Mouse (Mus musculus) spleen, adult 12 weeks (tissue): ENCODE data around the gene Acvr2b.

Source experiments
- DNase-seq: peaks from one replicate; pipeline ENCODE4 v3.0.0; 2022; ENCODE audit warnings: low spot score

Gene Acvr2b

DNA sequence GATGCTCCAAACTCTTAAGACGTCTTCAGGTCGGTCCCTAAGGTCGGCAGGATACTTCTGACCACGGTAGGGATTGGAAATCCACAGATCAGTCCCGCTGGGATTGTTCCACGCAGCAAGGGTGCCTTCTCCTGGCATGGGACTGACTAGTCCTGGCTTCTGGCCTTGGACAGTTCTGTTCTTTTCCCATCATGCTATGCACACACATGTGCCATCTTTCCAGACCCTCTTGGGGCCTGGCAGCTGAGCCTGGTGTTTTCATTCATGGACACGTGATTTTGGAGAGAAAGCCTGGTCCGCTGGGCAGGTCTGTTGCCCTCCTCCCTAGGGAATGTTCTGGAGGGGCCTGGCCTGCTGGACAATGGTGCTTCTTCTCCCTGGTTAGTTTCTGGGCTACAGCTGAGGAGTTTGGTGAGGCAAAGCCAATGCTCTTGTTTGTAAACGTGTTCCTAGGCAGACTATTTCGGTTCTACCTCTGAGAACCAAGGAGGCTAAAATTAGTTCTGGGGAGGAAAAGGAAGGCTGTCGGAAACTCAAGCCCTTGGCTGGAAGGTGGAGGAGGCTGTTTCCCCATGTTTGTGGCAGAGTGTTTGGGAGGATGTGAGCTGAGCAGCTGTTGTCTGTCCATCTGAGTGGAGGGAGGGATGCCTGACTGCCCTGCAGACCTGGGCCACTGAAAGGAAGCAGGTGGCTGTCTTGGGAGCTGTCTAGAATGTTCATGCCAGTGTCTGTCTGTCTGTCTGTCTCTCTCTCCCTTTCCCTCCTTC lies 7.2 kb downstream of the Acvr2b start:
- no peak for DNase-seq

DNA sequence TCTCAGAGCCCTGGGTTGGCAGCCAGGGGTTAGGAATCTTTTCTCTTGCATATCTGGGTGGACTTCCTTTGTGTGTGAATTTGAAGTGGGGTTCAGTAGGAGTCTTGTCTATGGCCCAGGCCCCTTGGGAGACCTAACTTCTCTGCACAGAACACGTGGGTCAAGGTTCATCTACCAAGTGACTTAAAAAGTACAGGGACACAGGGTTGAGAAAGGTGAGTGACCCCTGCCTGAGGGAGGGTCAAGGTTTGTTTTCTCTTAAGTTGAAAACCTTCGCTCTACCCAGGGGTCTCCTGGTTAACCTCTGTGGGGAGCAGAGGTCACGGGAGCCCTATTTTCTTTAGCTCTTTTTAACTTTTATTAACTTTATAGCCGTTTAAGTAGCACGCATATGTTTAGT lies 7.9 kb downstream of the Acvr2b start:
- DNase-seq: no peak

DNA sequence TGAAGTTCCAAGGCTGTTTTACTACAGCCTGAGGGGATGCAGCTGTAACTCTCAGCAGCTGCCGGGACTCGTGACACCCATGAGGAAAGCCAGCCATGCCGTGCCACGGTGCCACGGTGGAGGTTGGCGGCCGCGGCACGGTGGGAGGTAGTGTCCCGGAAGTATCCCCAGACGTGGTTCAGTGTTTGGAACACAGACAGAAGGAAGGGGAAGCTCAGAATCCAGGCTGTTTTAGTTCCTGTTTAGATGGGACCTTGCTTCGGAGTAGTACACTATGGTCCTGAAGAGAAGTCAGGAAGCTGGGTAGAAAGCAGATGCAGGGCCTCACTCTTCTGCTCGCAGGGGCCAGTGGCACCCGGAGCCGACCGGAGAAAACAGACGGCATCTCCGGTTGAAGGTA lies 16.1 kb downstream of the Acvr2b start:
- no peak for DNase-seq

DNA sequence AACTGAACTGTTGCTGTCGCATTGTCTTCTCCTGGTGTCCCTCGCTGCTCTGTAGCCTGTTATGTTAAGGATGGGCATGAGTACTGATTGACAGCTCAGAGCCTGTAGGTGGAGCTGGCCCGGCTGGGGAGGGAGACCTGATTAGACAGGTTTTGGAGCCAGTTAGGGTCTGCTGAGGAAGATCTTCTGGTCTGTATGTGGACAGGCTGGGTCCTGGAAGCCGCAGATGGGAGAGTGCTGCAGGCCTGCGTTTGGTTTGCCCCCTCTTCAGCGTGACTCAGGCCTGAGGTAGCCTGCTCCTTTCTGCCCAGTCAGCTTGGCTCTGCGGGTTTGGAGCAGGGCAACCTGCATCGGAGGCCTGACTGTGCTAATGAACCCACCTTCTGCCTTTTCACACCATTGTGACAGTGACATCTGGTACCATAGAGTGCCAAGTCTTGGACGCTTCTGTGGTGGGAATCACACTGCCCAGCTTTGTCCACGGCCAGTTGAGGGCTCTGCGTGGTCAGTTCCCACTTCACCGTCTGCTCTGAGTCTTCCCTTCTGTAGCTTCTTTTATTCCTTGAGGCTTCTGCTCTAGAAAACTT lies 18.0 kb downstream of the Acvr2b start:
- DNase-seq: no peak

DNA sequence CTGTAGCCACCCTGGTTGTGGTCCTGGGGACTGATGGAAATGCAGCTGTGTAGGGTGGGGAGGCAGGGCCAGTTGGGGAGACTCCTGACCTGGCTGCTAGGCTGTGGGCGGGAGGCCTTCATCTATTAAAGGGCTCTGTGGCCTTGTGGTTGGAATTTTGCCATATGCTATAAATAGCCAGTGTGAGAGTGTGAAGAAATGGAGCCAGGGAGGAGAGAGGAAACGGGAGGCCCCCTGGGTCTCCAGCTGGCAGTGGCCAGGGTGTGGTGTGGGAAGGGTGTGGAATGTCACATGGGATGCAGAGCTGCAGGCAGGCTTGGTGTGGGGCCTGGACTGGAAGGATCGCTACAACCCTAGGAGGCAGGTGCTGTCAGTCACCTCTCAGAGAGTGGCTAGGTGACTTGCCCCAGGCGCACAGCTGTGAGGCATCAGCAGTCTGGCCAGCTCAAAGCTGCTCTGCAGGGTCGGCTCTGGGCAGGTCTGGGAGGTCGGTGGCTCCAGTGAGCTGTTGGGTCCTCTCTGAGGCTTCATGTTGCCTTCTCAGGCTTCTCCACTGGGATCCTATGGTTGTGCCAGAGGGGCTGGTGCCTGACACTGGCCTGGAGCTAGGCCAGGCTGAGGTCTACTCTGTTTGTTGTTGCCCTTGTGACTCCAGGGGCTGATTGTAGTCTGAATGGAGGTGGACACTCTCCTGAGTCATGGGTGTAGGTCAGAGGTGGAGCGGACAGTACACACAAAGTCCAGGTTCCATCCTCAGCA lies 23.5 kb downstream of the Acvr2b start:
- no peak for DNase-seq

DNA sequence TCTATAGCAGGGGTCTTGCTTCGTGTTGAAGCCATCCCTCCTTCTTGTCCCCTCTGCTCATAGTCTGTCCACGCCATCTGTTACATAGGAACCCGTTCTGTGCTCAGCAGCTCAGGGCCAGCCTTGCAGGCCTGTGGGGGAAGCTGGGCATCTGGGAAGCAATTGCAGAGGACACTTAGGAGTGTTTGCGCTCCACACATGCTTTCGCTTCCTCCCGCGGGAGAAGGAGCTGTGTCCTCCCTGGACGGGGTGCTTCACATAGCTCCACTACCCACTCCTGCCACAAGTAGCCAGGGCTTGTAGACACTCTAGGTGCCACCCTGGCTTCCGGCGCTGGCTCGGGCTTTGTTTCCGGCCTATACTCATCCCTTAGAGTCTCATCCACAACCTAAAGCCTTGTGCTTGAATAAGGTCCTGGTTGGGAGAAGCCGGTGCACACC lies 24.1 kb downstream of the Acvr2b start:
- no peak for DNase-seq

DNA sequence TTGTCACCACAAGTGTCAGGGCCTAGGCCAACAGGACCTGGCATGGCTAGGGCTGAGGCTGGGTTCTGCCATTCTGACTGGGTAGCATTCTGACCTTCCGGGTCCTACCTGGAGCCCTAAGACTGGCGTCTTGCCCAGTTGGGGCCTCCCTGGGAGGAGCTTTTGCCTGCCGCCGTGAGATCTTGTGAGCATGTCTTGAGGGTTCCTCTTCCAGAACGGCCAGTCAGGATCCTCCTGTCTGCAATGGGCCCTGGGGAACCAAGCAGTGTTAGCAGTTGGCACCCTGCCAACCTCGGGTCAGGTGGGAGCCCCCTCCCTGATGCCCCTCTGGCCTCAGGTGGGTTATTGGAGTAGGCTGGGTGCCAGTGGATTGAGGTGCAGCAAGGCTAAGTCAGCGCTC lies 24.6 kb downstream of the Acvr2b start:
- DNase-seq: no peak

DNA sequence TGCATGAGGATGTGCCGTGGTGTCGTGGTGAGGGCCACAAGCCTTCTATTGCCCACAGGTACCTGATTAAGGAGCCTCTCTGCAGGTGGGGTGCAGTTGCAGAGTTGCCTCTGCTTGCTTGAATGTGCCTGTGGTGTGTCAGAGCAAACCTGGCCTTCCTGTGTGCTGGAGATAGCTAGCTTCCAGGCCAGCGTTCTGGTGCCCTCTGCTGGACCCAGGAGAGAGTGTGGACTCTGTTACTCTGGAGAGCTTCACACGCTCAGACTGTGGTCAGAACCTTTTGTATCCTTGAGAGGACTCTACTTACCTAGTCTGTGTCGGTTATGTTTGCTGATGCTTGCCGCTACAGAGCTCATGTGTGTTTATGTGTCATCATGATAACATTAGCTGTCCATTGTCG lies 28.4 kb downstream of the Acvr2b start:
- DNase-seq: no peak

DNA sequence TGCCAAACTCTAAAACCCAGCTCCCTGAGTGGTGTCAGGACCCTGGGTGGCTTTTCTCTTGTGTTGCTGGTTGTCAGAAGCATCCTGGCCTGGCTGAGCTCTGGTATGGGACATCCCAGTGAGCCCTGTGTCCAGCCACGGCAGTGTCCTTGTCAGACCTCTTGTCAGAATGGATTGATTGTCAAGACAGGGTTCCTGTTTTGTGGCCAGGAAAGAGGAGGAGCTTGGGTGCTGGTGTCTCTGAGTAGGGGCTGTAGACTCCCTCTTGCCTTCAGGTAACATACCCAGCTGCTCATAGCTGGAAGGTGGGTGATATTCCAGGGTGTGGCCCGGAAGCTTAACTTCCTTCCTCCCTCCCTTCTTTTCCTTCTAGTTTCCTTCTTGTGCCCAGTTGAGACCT lies 33.9 kb downstream of the Acvr2b start:
- no peak for DNase-seq

DNA sequence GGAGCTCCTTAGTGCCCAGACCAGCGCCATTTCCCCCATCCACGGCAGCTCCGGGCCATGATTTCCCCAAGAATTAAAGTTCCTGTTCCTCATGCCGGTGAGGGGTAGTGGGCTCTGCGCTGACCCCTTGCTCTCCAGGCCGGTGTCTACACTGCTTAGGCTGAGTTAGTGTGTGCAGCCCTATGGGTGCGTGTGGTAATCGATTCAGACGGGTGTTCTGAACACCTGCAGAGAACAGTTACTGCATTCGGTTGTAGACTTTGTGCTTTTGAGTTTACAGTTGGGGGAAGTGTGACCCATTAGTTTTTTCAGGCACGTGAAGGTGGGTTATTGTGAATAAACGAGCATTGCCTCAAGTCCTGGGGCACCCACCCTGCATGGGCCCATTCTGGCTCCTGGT lies 36.1 kb downstream of the Acvr2b start:
- no peak for DNase-seq

DNA sequence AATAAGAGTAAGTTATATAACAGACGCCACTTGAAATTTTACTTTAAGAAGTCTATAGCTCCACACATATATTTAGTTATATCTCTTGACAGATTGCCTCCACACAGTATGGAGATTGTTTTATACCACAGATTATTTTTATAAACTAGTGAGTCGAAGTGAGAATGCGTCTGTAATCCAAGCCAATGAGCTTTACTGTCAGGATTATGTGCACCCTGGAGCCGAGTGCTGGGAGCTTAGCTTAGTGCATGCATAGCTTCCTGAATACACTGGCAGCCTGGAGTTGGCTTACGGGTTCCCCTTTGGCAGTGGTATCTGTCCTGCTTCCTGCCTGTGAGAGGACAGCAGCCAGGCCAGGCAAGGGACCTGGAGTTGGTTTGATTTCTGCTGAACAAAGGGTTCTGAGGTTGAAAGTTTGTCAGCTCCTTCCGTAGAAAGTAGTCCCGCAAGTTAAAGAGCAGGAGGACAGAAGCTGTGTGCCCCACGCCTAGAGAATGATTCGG lies 36.6 kb downstream of the Acvr2b start:
- no peak for DNase-seq

DNA sequence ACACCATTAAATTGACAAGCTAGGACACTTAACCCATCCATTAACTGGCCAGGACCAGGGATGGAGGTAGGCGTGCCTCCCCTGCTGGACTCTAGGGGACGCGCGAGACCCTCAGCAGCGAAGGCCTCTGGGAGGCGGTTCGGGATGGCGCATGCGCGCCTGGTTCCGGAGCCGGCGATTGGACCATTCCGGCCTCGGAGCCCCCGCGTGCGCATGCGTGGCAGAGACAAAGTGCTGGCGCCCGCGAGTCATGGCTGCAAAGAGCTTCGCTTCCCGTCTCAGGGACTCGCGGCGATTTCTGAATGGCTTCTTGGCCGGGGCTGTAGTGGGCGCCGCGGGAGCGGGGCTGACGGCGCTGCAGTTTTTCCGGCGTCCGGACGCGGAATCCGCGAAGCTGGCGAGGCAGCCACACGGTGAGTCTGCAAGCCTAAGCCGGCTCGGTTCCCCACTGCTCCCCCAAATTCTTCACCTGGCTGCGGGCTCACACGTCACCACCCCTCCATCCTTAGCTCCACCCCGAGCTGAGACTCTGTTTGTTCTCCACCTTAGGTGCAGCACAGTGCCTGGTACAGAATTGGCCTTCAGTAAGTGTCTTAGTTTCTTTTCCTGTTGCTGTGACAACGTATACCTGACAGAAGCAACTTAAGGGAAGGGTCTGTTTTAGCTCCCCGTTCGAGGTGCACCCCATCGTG lies 43.0 kb downstream of the Acvr2b start, which contains the start of gene Exog:
Gene Exog, plus strand, starts transcription at position 206 of the 692 bp plus-strand sequence.
- DNase-seq: peak; percentile 84

DNA sequence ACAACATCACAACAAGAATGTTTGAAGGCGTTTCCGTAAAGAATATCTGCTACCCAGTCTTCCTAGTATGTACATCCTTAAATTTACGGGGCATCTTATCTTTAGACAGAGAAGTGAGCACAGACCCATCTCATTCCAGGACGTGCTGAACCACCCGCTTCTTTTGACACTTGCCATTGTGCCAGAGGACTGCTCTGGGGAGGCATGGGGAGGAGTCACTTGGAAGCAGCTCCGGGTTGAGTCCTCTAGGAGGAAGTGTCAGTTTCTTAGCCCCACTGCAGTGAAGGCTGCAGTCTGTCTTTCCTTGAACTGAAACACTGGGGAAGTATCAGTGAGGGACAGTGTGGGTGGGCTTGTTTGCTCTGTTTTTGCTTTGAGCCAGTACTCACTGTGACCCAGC lies 43.8 kb downstream of the Acvr2b start:
- no peak for DNase-seq

DNA sequence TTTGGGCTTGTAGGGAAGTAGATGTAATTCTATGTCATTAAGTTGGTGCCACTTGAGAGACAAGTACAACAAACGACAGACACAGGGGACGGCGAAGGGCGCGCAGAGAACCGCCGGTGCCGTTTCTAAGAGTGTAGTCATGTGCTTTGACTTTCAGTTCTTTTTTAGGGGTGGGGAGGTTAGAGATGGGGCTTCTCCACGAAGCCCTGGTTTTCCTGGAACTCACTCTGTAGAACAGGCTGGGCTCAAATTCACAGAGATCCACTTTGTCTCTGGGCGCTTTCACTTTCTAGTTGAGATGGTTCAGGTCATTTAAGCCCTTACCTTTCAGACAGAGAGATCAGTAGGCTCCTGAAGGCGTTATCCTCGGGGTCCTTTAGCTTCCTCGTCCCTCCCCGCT lies 54.0 kb downstream of the Acvr2b start:
- DNase-seq: no peak

DNA sequence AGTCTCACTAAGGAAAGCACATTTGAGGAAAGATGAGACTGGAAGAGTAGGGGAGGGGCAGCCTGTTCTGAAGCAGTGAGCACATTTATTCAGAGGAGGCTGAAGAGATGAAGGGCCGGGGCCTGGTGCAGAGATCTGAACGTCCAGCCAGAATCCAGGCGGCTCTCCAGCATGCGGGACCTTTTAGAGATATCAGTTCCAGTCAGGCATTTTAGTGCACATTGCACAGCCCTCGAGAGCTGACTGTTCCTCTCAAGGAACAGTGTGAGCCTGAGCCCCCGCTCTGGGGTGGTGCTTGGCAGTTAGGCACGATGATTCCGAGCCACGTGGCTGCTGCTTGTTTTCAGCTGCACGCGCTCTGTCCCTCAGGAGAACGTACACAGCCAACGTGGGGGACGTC lies 55.2 kb downstream of the Acvr2b start:
- DNase-seq: no peak

DNA sequence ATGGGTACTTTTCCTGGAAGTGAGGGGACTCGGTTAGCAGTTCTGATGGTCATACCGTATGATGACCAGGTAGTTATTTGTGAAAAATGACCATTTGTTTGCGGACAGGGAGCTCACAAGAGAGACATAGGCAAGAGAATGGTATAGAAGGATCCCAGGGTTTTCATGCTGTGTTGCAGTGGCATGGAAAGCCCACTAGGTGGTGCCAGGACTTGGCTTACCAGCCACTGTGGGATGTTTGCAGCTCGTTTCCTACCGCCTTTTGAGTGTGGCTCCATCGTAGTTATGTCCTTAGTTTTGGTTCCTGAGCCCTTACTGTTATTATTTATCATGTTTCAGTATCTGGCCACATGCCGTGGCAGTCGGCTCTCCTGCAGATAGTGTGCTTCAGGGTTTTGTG lies 58.5 kb downstream of the Acvr2b start:
- no peak for DNase-seq

DNA sequence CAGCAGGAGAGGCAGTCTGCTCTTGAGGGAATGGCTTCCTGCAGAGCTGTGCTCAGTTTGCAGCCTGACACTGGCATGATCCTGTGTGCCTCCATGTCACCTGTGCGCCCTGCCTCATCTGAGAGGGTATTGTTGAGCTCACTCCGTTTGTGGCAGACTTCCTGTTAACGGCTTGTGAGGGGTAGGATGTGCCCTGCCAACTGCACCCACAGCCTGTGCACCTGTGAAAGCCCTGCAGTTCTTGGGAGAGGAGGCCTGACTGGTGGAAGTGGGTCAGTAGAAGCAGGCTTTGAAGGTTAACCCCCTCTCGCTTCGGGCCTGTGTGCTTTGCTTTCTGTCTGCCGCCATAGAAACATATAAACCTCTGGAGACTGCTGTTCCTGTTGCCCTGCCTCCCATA lies 63.1 kb downstream of the Acvr2b start:
- no peak for DNase-seq

DNA sequence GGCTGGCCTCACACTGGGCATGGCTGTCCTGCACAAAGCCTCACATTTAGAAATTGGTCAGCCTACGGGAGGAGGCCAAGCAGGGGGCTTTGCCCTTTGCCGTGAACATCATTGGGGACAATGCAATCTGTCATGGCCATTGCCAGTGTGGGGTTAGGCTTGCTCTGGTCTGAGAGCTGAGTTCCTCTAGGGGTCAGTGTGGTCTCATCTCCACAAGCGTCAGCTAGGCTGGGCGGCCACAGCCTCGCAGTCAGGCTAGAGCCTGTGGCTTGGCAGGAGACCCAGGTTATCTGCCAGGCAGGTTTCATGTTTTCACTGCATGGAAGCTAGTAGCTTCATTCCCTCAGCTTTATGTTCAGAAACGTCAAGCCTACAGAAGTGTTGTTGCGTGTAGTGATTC lies 63.7 kb downstream of the Acvr2b start:
- DNase-seq: no peak

DNA sequence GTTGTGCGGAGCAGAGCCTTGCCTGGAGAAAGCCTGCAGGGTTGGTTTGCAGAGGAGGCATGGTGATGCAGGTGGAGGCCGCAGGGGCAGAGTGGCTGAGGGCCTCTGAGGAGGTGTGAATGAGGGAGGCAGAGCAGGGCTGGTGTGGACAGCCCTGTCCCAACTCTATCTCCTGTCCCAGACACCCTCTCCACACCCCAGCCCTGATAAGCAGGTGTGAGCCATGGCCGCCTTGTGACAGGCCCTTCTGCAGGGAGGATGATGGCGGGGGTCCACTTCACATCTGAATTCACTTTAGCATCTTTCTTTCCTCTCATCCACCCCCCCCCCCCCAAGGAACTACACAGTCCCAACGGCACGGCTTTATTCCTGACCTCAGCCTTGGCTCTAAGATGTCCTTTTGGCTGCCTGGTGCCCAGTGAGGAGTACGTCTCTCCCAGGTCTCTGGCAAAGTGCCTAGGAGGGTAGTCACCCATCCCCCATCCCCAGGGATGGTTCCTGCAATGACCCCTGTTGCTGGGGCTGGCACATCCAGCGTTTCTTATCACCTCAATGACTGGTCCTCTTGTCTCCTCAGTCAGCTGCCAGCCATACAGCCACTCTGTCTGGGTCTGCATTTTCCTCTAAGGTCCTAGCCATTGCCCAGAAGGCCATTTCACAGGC lies 67.9 kb downstream of the Acvr2b start:
- DNase-seq: peak; percentile 41

DNA sequence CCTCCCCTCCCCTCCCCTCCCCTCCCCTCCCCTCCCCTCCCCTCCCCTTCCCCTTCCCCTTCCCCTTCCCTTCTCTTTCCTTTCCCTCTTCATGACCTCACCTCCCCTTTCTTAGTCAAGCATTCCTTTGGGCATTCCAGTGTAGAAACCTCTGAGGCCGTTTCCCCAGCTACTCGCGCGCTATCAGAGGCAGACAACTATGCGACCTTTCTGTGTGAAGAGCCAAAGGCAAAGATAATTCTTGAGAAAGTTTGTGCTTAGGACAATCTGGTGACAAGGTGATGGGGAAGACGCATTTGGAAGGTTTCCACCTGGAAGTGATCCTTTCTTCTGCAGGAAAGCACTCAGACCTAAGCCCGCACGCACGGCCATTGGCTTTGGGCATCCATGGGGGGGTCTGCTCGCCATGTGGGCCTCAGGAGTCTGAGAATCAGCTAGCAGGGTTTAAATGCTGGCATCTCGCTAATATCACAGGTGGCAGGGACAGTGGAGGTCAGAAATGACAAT lies 70.5 kb downstream of the Acvr2b start:
- no peak for DNase-seq

DNA sequence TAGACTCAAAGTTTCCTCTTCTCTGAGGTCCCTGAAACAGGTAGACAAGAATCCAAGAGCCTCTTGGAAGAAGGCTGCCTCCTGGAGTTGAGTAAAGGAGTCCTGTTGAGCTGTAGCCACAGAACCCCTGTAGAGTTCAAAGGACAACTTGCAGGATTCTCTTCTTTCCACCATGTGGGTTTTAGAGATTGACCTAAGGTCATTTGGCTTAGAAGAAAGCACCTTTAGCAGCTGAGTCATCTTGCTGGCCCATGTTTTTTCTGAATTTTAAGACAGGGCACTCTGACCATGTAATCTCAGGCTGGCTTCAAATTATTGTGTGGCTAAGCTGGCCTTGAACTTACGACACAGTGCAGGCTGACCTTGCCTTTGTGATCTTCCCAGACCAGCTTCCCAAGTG lies 71.1 kb downstream of the Acvr2b start:
- no peak for DNase-seq
